Mouse (Mus musculus): ENCODE measurements around the gene Leng1. TPM values are rescaled to one million over a fixed set of nuclear protein-coding genes. Genes with fewer than 3 reads are reported as not detected.

Leng1 gene
- polyA plus RNA-seq, 1 experiment = 9.5 TPM

DNA sequence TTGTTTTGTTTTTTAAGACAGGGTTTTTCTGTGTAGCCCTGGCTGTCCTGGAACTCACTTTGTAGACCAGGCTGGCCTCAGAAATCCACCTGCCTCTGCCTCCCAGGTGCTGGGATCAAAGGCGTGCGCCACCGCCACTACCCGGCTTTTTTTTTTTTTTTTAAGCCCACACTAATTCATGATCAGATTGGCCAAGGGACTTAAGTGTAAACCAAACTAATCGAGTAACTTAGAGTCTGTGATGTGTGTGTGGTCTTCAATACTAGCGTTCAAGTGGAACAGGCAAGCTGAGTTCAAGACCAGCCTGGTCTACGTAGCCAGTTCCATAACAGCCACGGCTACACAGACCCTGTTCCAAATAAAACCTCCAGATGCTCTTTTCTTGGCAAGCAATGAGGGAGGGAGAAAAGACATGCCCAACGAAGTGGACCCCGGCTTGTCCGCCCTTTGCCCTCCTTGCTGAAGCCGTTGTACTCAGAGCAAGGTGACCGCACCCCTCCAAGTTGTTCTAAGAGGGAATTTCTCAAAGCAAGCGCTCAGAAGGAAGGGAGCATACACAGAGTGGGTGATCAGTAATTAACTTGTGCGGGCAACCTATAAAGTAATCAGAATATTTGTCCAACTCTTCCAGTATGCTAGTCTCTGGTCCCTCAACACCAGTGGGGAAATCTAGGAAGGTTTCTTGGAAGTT lies 971 bp downstream of the Leng1 start:
- Histone ChIP-seq H3K79me2 (ENCODE audit: control insufficient read depth, insufficient read depth) (peaks cover 13% of the 10 kb centered on the region), H3K4me2 (ENCODE audit: low read depth) (peak overlapping the region; percentile 90), H3K36me3 (ENCODE audit: control insufficient read depth, insufficient read depth) (peaks cover 15% of the 10 kb centered on the region), H3K27me3 (ENCODE audit: control insufficient read depth, insufficient read depth, insufficient read length) (no peaks in the 10 kb centered on the region), H3K4me3 (peak overlapping the region; percentile 45), H3ac (ENCODE audit: control insufficient read depth, insufficient read length) (peak overlapping the region; percentile 3)
- TF ChIP-seq POLR2A (IDR thresholded peaks at IDR 0.05; ENCODE audit: insufficient read length, low read depth) = no peak
- TF ChIP-seq POLR2AphosphoS2 (IDR thresholded peaks at IDR 0.05; ENCODE audit: insufficient read length, low read depth) = no peak
- TF ChIP-seq MAX (IDR thresholded peaks at IDR 0.05; ENCODE audit: low read depth) = no peak
- TF ChIP-seq TCF3 (IDR thresholded peaks at IDR 0.05; ENCODE audit: insufficient read length, low read depth) = no peak
- no peak for TF ChIP-seq REST (IDR thresholded peaks at IDR 0.05; ENCODE audit: insufficient read depth, insufficient read length)
- TF ChIP-seq CEBPB (IDR thresholded peaks at IDR 0.05; ENCODE audit: insufficient read depth, poor library complexity, severe bottlenecking) = no peak

DNA sequence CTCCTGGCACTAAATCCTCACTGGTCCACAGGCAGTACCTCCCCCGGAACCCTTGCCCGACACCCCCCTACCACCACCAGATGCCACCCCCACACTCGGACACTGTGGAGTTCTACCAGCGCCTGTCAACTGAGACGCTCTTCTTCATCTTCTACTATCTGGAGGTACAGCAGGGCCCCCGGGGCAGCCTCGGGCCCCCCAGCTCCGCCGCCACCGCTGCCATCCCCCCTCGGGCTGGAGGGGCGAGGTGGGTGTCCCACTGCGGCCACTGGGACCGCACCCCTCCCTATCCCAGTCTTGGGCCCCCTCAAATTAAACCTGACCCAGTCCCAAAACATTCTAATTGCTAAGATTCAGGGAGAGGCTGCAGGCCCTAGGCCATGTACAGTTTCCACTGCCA lies 7.1 kb downstream of the Leng1 start:
- Histone ChIP-seq H3K4me2 (ENCODE audit: low read depth) (no peak overlapping the region), H3K4me3 (no peak overlapping the region), H3K36me3 (ENCODE audit: control insufficient read depth, insufficient read depth) (peaks cover 15% of the 10 kb centered on the region), H3K27me3 (ENCODE audit: control insufficient read depth, insufficient read depth, insufficient read length) (no peaks in the 10 kb centered on the region), H3K79me2 (ENCODE audit: control insufficient read depth, insufficient read depth) (no peaks in the 10 kb centered on the region), H3ac (ENCODE audit: control insufficient read depth, insufficient read length) (no peak overlapping the region)
- no peak for TF ChIP-seq TCF12 (IDR thresholded peaks at IDR 0.05; ENCODE audit: insufficient read depth, poor library complexity, severe bottlenecking)
- TF ChIP-seq USF1 (IDR thresholded peaks at IDR 0.05; ENCODE audit: low read depth) = no peak
- TF ChIP-seq TCF3 (IDR thresholded peaks at IDR 0.05; ENCODE audit: insufficient read length, low read depth) = no peak
- no peak for TF ChIP-seq POLR2AphosphoS2 (IDR thresholded peaks at IDR 0.05; ENCODE audit: insufficient read length, low read depth)
- no peak for TF ChIP-seq CEBPB (IDR thresholded peaks at IDR 0.05; ENCODE audit: insufficient read depth, poor library complexity, severe bottlenecking)
- no peak for TF ChIP-seq SRF (IDR thresholded peaks at IDR 0.05; ENCODE audit: control insufficient read depth, insufficient read length, low read depth)
- TF ChIP-seq MAX (IDR thresholded peaks at IDR 0.05; ENCODE audit: low read depth) = no peak
- no peak for TF ChIP-seq POLR2A (IDR thresholded peaks at IDR 0.05; ENCODE audit: insufficient read length, low read depth)
- no peak for TF ChIP-seq E2F4 (IDR thresholded peaks at IDR 0.05; ENCODE audit: insufficient read depth)

DNA sequence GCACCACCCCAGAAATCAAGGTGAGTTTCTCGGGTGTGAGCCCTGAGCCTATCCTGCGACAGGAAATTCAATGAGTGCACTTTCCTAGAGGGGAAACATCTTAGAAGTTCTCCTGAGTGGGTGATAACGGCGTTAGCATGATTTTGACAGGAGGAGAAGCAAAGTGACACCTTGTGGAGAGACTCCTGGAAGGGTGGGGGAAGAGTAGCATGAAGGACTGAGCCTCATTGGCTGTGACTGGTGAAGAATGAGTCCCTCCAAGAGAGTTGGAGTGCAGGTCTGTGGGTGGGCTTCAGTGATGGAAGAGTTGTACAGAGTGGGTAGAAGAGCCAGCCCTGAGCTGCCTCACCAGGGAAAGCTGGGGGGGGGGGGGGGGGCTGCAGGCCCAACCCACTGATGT lies 8.7 kb downstream of the Leng1 start:
- Histone ChIP-seq H3K4me3 (no peak overlapping the region), H3K79me2 (ENCODE audit: control insufficient read depth, insufficient read depth) (peaks cover 4% of the 10 kb centered on the region), H3ac (ENCODE audit: control insufficient read depth, insufficient read length) (no peak overlapping the region), H3K4me2 (ENCODE audit: low read depth) (no peak overlapping the region), H3K27me3 (ENCODE audit: control insufficient read depth, insufficient read depth, insufficient read length) (no peaks in the 10 kb centered on the region), H3K36me3 (ENCODE audit: control insufficient read depth, insufficient read depth) (peaks cover 19% of the 10 kb centered on the region)
- TF ChIP-seq POLR2AphosphoS2 (IDR thresholded peaks at IDR 0.05; ENCODE audit: insufficient read length, low read depth) (no peak), TCF12 (IDR thresholded peaks at IDR 0.05; ENCODE audit: insufficient read depth, poor library complexity, severe bottlenecking) (no peak), TCF3 (IDR thresholded peaks at IDR 0.05; ENCODE audit: insufficient read length, low read depth) (no peak), MAX (IDR thresholded peaks at IDR 0.05; ENCODE audit: low read depth) (no peak), USF1 (IDR thresholded peaks at IDR 0.05; ENCODE audit: low read depth) (no peak), REST (IDR thresholded peaks at IDR 0.05; ENCODE audit: insufficient read depth, insufficient read length) (no peak), SRF (IDR thresholded peaks at IDR 0.05; ENCODE audit: control insufficient read depth, insufficient read length, low read depth) (no peak), POLR2A (IDR thresholded peaks at IDR 0.05; ENCODE audit: insufficient read length, low read depth) (no peak), E2F4 (IDR thresholded peaks at IDR 0.05; ENCODE audit: insufficient read depth) (no peak)

DNA sequence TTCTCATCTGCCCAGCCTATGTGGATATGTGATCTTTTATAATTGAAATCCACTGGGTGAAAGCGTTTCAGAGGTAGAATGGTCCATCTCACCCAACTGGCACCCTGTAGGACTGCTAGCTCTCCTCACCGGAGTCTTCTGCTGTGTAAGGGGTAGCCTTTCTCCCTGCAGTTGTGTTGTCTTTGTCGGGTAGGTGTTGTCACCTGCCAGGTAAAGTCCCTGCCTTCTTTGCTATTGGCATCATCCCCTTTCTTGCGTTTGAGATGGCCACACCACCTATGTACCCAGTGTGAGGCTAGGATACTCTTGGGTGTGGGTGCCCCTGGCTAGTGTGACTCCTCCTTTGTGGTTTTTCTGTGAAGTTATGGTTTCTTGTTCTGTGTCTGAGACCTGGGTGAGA lies 19.0 kb downstream of the Leng1 start:
- TF ChIP-seq MYOD1 (IDR thresholded peaks at IDR 0.05; ENCODE audit: control insufficient read depth in 1 of 3, insufficient read length in 2 of 3, low read depth in 2 of 3) = no peak
- no peak for TF ChIP-seq POLR2AphosphoS2 (IDR thresholded peaks at IDR 0.05; ENCODE audit: insufficient read length, low read depth)
- no peak for TF ChIP-seq E2F4 (IDR thresholded peaks at IDR 0.05; ENCODE audit: insufficient read depth)
- TF ChIP-seq SRF (IDR thresholded peaks at IDR 0.05; ENCODE audit: control insufficient read depth, insufficient read length, low read depth) = no peak
- TF ChIP-seq TCF12 (IDR thresholded peaks at IDR 0.05; ENCODE audit: insufficient read depth, poor library complexity, severe bottlenecking) = no peak
- no peak for TF ChIP-seq USF1 (IDR thresholded peaks at IDR 0.05; ENCODE audit: low read depth)
- no peak for TF ChIP-seq REST (IDR thresholded peaks at IDR 0.05; ENCODE audit: insufficient read depth, insufficient read length)
- H3K27me3 ChIP-seq (ENCODE audit: control insufficient read depth, insufficient read depth, insufficient read length) = no peaks in the 10 kb centered on the region
- peak overlapping the region; percentile 90 for H3K4me2 ChIP-seq (ENCODE audit: low read depth)
- H3K4me3 ChIP-seq = peak overlapping the region; percentile 68
- peaks cover 14% of the 10 kb centered on the region for H3K36me3 ChIP-seq (ENCODE audit: control insufficient read depth, insufficient read depth)
- peaks cover 46% of the 10 kb centered on the region for H3K79me2 ChIP-seq (ENCODE audit: control insufficient read depth, insufficient read depth)
- peak overlapping the region; percentile 73 for H3ac ChIP-seq (ENCODE audit: control insufficient read depth, insufficient read length)

DNA sequence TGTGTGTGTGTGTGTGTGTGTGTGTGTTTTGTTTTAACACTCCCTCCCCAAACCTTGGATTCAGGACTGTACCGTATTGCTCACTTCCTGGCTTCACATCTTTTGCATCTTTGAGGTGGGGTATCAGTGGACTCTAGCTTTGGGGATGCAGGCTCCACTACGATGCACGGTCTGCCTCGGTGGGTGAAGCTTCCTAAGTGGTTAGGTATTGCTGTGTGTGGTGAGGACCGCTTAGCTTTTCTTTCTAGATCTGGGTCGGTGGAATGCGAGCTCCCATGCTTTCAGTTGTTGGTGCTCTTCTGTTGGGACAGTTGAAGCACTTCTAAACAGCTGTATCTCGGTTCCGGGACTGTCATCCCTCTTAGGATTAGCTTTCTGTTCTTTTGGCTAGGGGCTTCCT lies 19.5 kb downstream of the Leng1 start:
- Histone ChIP-seq H3K36me3 (ENCODE audit: control insufficient read depth, insufficient read depth) (peaks cover 10% of the 10 kb centered on the region), H3K27me3 (ENCODE audit: control insufficient read depth, insufficient read depth, insufficient read length) (no peaks in the 10 kb centered on the region), H3ac (ENCODE audit: control insufficient read depth, insufficient read length) (peak overlapping the region; percentile 73), H3K4me3 (peak overlapping the region; percentile 68), H3K79me2 (ENCODE audit: control insufficient read depth, insufficient read depth) (peaks cover 46% of the 10 kb centered on the region), H3K4me2 (ENCODE audit: low read depth) (peak overlapping the region; percentile 90)
- TF ChIP-seq SRF (IDR thresholded peaks at IDR 0.05; ENCODE audit: control insufficient read depth, insufficient read length, low read depth) = no peak
- no peak for TF ChIP-seq POLR2AphosphoS2 (IDR thresholded peaks at IDR 0.05; ENCODE audit: insufficient read length, low read depth)
- TF ChIP-seq REST (IDR thresholded peaks at IDR 0.05; ENCODE audit: insufficient read depth, insufficient read length) = no peak
- no peak for TF ChIP-seq MAX (IDR thresholded peaks at IDR 0.05; ENCODE audit: low read depth)
- no peak for TF ChIP-seq POLR2A (IDR thresholded peaks at IDR 0.05; ENCODE audit: insufficient read length, low read depth)
- TF ChIP-seq TCF12 (IDR thresholded peaks at IDR 0.05; ENCODE audit: insufficient read depth, poor library complexity, severe bottlenecking) = no peak
- no peak for TF ChIP-seq MYOD1 (IDR thresholded peaks at IDR 0.05; ENCODE audit: control insufficient read depth in 1 of 3, insufficient read length in 2 of 3, low read depth in 2 of 3)
- no peak for TF ChIP-seq E2F4 (IDR thresholded peaks at IDR 0.05; ENCODE audit: insufficient read depth)
- TF ChIP-seq CEBPB (IDR thresholded peaks at IDR 0.05; ENCODE audit: insufficient read depth, poor library complexity, severe bottlenecking) = no peak
